Mouse (Mus musculus) erythroblast, embryonic 14.5 days (primary cell): Measurements from ENCODE around the gene Iffo2. TPM values are rescaled to one million over a fixed set of nuclear protein-coding genes. Genes with fewer than 3 reads are reported as not detected.

Experiments used
- H3K27me3 ChIP-seq: 2 replicates; pipeline ENCODE4 v1.6.1; 2012; ENCODE audit warnings: inconsistent platforms; ENCODE audit not compliant: control insufficient read depth
- H3K36me3 ChIP-seq: 2 replicates; pipeline ENCODE4 v1.6.1; 2012; ENCODE audit warnings: mild to moderate bottlenecking, inconsistent platforms; ENCODE audit not compliant: control insufficient read depth
- H3K4me1 ChIP-seq: 2 replicates; pipeline ENCODE4 v1.6.1; 2012; ENCODE audit warnings: inconsistent platforms; ENCODE audit not compliant: control insufficient read depth
- H3K4me3 ChIP-seq: replicated peaks from 2 replicates; pipeline ENCODE3; 2012; ENCODE audit warnings: moderate library complexity, mild to moderate bottlenecking, inconsistent platforms
- H3K9me3 ChIP-seq: 2 replicates; pipeline ENCODE4 v1.6.1; 2012; ENCODE audit warnings: low read length, inconsistent platforms, mixed read lengths; ENCODE audit not compliant: control insufficient read depth
- GATA1 ChIP-seq: IDR thresholded peaks from 2 replicates; pipeline ENCODE4 v1.6.1; 2012; ENCODE audit warnings: low read length, inconsistent platforms, mixed read lengths
- TAL1 ChIP-seq: IDR thresholded peaks from 3 replicates; pipeline ENCODE4 v1.6.1; 2012; ENCODE audit warnings: low read length, inconsistent platforms, mixed read lengths
- polyA plus RNA-seq: library from polyadenylated mRNA; stranded (reverse); fragments of >175 nt; gene quantifications from 2 replicates; pipeline ENCODE4 v1.2.3, GENCODE M21; 2012

Gene Iffo2
- polyA plus RNA-seq, 1 experiment = not detected

- H3K36me3 ChIP-seq = no peaks in the 10 kb centered on the region
- H3K9me3 ChIP-seq = no peaks in the 10 kb centered on the region
- peaks cover 19% of the 10 kb centered on the region for H3K27me3 ChIP-seq
Measured at GRCm38 (mm10) chr4:139594062-139594461, 63.7 kb downstream of the Iffo2 start.

GRCm38 (mm10) chr4:139596715-139597114, 66.4 kb downstream of the Iffo2 start:
- Histone ChIP-seq H3K9me3 (no peaks in the 10 kb centered on the region), H3K4me1 (peaks cover 4% of the 10 kb centered on the region), H3K27me3 (peaks cover 25% of the 10 kb centered on the region), H3K36me3 (no peaks in the 10 kb centered on the region), H3K4me3 (no peak overlapping the region)
- no peak for TF ChIP-seq GATA1
- TF ChIP-seq TAL1 = no peak

More at GRCm38 (mm10) chr4:139594062-139594461, 63.7 kb downstream of the Iffo2 start:
- H3K4me3 ChIP-seq = no peak overlapping the region
- TF ChIP-seq TAL1 = no peak
- no peak for TF ChIP-seq GATA1
- no peaks in the 10 kb centered on the region for H3K4me1 ChIP-seq

GRCm38 (mm10) chr4:139597286-139598284, 67.2 kb downstream of the Iffo2 start:
- Histone ChIP-seq H3K9me3 (no peaks in the 10 kb centered on the region), H3K27me3 (peaks cover 25% of the 10 kb centered on the region), H3K4me3 (no peak overlapping the region), H3K36me3 (no peaks in the 10 kb centered on the region), H3K4me1 (peaks cover 5% of the 10 kb centered on the region)
- TF ChIP-seq TAL1 (no peak), GATA1 (no peak)

GRCm38 (mm10) chr4:139598356-139598755, 68.0 kb downstream of the Iffo2 start:
- Histone ChIP-seq H3K36me3 (no peaks in the 10 kb centered on the region), H3K4me3 (no peak overlapping the region), H3K27me3 (peaks cover 25% of the 10 kb centered on the region), H3K9me3 (no peaks in the 10 kb centered on the region), H3K4me1 (peaks cover 5% of the 10 kb centered on the region)
- TF ChIP-seq GATA1 = no peak
- TF ChIP-seq TAL1 = no peak

GRCm38 (mm10) chr4:139598950-139599518, 68.7 kb downstream of the Iffo2 start:
- no peaks in the 10 kb centered on the region for H3K9me3 ChIP-seq
- H3K4me1 ChIP-seq = peaks cover 5% of the 10 kb centered on the region
- no peak overlapping the region for H3K4me3 ChIP-seq
- TF ChIP-seq GATA1 (no peak), TAL1 (no peak)
- H3K27me3 ChIP-seq = peaks cover 25% of the 10 kb centered on the region
- H3K36me3 ChIP-seq = no peaks in the 10 kb centered on the region

- Histone ChIP-seq H3K27me3 (peaks cover 23% of the 10 kb centered on the region), H3K4me3 (no peak overlapping the region), H3K9me3 (no peaks in the 10 kb centered on the region), H3K36me3 (no peaks in the 10 kb centered on the region; the same call in 1 of the 2 replicates), H3K4me1 (peaks cover 5% of the 10 kb centered on the region)
- no peak for TF ChIP-seq TAL1
- no peak for TF ChIP-seq GATA1
Measured at GRCm38 (mm10) chr4:139601519-139602356, 71.4 kb downstream of the Iffo2 start.

GRCm38 (mm10) chr4:139602357-139603244, 72.3 kb downstream of the Iffo2 start, which contains the start of gene Gm21969:
Gm21969 (plus strand) TSS chr4:139603186.
- Histone ChIP-seq H3K27me3 (peaks cover 19% of the 10 kb centered on the region), H3K36me3 (peaks cover 3% of the 10 kb centered on the region; the same call in 1 of the 2 replicates), H3K4me1 (peaks cover 5% of the 10 kb centered on the region), H3K9me3 (no peaks in the 10 kb centered on the region), H3K4me3 (no peak within 1 kb of the TSS)
- TF ChIP-seq TAL1 (no peak), GATA1 (no peak)

GRCm38 (mm10) chr4:139605216-139605615, 74.9 kb downstream of the Iffo2 start:
- TF ChIP-seq TAL1 (no peak), GATA1 (no peak)
- Histone ChIP-seq H3K4me1 (peaks cover 5% of the 10 kb centered on the region), H3K4me3 (no peak overlapping the region), H3K9me3 (no peaks in the 10 kb centered on the region), H3K36me3 (peaks cover 3% of the 10 kb centered on the region; the same call in 1 of the 2 replicates), H3K27me3 (no peaks in the 10 kb centered on the region)
